Mouse (Mus musculus): ENCODE measurements at regions not wholly inside any gene's neighbourhood (a gene's known extent, or its start where the extent isn't known, plus 50 kb on each side); places are given as distances from the start of the nearest gene placed in this dataset.

GRCm38 (mm10) chr19:56198474-56199236 lies 88.3 kb upstream of the Habp2 start:
- TF ChIP-seq CTCF (IDR thresholded peaks at IDR 0.05; ENCODE audit: control insufficient read depth, insufficient read depth, insufficient read length), result no peak
- no peak for TF ChIP-seq MAX (IDR thresholded peaks at IDR 0.05)
- TF ChIP-seq USF1 (IDR thresholded peaks at IDR 0.05; ENCODE audit: low read depth), result no peak
- TF ChIP-seq MYOD1 (IDR thresholded peaks at IDR 0.05; ENCODE audit: control insufficient read depth, insufficient read length, low read depth), result no peak
